Mouse (Mus musculus) hindbrain, embryonic 15.5 days (tissue): ENCODE measurements around the gene Vcp. TPM values are rescaled to one million over a fixed set of nuclear protein-coding genes. Genes with fewer than 3 reads are reported as not detected.

Experiments
- ATAC-seq: fragments of 200-750 bp; cut with Nextera tagmentation; 2 replicates; pipeline ENCODE4 v1.8.0; 2017; ENCODE audit warnings: low read depth, moderate number of reproducible peaks, moderate TSS enrichment; ENCODE audit not compliant: low FRiP score
- H3K27ac ChIP-seq: fragments of 300-500 bp; sonication (generic); replicated peaks from 2 replicates; pipeline ENCODE4 v1.5.1; 2015; ENCODE audit warnings: mild to moderate bottlenecking, inconsistent platforms
- H3K27me3 ChIP-seq: fragments of 300-500 bp; sonication (generic); 2 replicates; pipeline ENCODE4 v1.6.1; 2015; ENCODE audit warnings: control low read depth, inconsistent platforms
- H3K36me3 ChIP-seq: fragments of 300-500 bp; sonication (generic); 2 replicates; pipeline ENCODE4 v1.6.1; 2015; ENCODE audit warnings: control low read depth, inconsistent platforms
- H3K4me1 ChIP-seq: fragments of 300-500 bp; sonication (generic); replicated peaks from 2 replicates; pipeline ENCODE4 v1.6.1; 2015; ENCODE audit warnings: control low read depth, inconsistent platforms
- H3K4me2 ChIP-seq: fragments of 300-500 bp; sonication (generic); 2 replicates; pipeline ENCODE4 v1.6.1; 2015; ENCODE audit warnings: moderate library complexity, mild to moderate bottlenecking, inconsistent platforms
- H3K4me3 ChIP-seq: fragments of 300-500 bp; sonication (generic); 2 replicates; pipeline ENCODE4 v1.5.1; 2015; ENCODE audit warnings: mild to moderate bottlenecking, inconsistent platforms
- H3K9ac ChIP-seq: fragments of 300-500 bp; sonication (generic); 2 replicates; pipeline ENCODE4 v1.6.1; 2015; ENCODE audit warnings: inconsistent platforms
- H3K9me3 ChIP-seq: fragments of 300-500 bp; sonication (generic); 2 replicates; pipeline ENCODE4 v1.6.1; 2016; ENCODE audit warnings: control low read depth, inconsistent platforms
- WGBS: fragments of 180-500 bp; shearing (Covaris S2); methylation state at CpG from one replicate; pipeline ENCODE4 v1.1.7; 2015; 5-methylcytosine and 5-hydroxymethylcytosine counted together
- polyA plus RNA-seq: library from polyadenylated mRNA; unstranded; fragments of >200 nt; fragmentation: Nextera tagmentation; extraction: Ambion mirVana; gene quantifications from 2 replicates; pipeline ENCODE4 v1.2.1, GENCODE M21; 2015

Vcp gene
- polyA plus RNA-seq, 1 experiment from 2014 or later = 469 TPM

DNA sequence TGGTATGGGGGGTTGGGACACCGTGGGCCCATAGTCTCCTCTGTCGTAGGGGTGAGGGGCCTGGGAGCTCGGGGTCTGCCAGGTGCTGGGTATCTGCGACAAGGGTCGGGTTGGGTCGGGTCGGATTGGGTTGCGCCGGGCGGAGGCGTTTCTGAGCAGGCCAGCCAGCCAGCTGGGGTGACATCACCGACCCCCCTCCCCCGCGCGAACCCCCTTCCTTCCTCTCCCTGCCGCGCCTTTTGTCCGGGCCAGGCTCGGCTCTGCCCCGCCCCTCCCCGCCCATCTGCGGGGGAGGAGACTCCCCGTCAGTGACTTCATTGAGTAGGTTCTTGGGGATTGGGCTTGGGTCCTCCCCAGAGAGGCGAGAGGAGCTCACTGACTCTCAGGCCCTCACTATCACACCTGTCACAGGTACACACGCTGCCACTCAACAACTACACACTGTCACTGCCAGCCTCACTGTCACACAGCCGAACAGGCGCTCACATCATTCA, 50.2 kb downstream of the Vcp start:
- peak overlapping the region; percentile 97 for H3K27ac ChIP-seq
- H3K4me3 ChIP-seq = peak overlapping the region; percentile 76
- peak; percentile 54 for ATAC-seq
- 2% methylated on average over 14 of the region's 27 CpGs for WGBS
- peaks cover 3% of the 10 kb centered on the region; the same call in 1 of the 2 replicates for H3K36me3 ChIP-seq
- H3K4me1 ChIP-seq = peaks cover 87% of the 10 kb centered on the region
- no peaks in the 10 kb centered on the region for H3K27me3 ChIP-seq
- H3K9me3 ChIP-seq = no peaks in the 10 kb centered on the region
- peak overlapping the region; percentile 93 for H3K9ac ChIP-seq
- H3K4me2 ChIP-seq = peak overlapping the region; percentile 76

DNA sequence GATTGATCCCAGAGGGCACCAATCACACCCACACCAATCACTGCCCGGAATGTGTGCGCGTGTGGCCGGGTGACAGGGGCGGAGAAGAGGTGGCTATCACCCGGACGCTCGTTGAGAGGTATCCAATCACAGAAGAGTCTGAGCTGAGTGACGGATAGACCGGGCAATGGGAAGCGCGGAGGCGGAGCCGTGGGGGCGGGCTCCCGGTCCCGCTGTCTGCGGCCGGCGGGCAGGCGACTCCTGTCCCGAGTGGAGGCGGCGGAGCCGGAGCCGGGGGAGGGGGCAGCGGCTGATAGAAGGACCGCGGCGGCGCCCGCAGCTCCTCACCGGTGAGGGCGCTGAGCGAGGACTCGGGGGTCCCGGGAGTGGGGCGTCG, 50.6 kb downstream of the Vcp start, which contains the start of gene Dnajb5:
TSS of gene Dnajb5 (plus strand) at position 139 of the 376 bp plus-strand sequence.
- Histone ChIP-seq H3K27me3 (no peaks in the 10 kb centered on the region), H3K27ac (peak within 1 kb of the TSS; percentile 97), H3K4me2 (peak within 1 kb of the TSS; percentile 76), H3K4me3 (peak within 1 kb of the TSS; percentile 76), H3K36me3 (no peaks in the 10 kb centered on the region), H3K9me3 (no peaks in the 10 kb centered on the region), H3K4me1 (peaks cover 82% of the 10 kb centered on the region), H3K9ac (peak within 1 kb of the TSS; percentile 93)
- ATAC-seq = peak; percentile 95
- under 1% methylated on average over 37 of the region's 39 CpGs for WGBS

DNA sequence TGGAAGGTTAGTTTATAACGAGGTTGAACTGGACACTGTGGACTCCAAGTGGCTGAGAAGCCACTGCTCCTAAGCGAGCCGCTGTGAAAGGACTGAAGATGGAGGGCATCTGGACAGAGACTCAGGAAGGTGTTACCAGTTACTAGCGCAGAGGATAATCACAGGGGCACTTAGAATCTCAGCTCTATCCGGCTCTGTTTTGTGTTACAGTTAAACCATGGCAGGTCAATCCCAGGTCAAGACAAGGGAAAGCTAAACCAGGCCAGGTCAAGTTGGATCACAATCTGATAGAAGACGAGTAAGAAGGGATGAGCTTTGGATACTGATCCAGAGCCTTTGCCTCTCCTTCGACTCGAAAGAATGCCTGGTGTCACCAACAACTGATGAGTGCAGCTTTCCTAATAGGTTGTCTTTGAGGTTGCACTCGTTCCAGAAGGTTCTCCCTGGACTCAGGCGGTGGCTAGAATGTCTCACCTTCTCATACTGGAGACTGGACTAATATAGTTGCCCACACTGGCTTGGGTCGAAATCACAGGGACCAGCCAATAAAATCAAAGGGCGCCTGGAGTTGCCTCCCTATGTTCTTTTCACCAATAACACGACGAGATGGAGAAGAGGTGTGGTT, 51.1 kb downstream of the Vcp start:
- Histone ChIP-seq H3K27me3 (no peaks in the 10 kb centered on the region), H3K4me1 (peaks cover 77% of the 10 kb centered on the region), H3K4me2 (peak overlapping the region; percentile 76), H3K27ac (peak overlapping the region; percentile 97), H3K36me3 (no peaks in the 10 kb centered on the region), H3K9me3 (no peaks in the 10 kb centered on the region), H3K9ac (peak overlapping the region; percentile 25), H3K4me3 (peak overlapping the region; percentile 76)
- ATAC-seq = no peak
- WGBS = 15% methylated on average over 14 of the region's 14 CpGs

DNA sequence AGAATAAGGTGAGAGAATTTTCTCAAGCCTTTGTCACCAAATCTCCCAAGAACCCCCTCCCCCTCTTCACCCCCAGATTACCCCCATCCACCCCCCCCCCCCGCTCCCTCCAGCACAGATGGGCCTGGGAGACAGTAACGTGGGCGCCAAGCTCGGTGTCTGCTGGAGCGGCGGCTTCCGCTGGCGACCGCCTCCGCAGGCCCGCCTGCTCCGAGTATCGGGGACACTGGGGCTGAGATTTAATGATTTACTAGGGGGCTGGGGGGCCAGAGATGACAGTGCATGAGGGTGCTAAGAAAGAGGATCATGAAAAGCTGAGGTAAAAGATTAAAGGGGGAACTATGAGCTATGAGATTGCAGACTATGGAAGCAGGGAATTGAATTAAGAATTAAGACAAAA, 51.8 kb downstream of the Vcp start:
- Histone ChIP-seq H3K9me3 (no peaks in the 10 kb centered on the region), H3K4me3 (no peak overlapping the region), H3K9ac (no peak overlapping the region), H3K27me3 (no peaks in the 10 kb centered on the region), H3K4me1 (peaks cover 71% of the 10 kb centered on the region), H3K4me2 (peak overlapping the region; percentile 76; the same call in 1 of the 2 replicates), H3K27ac (peak overlapping the region; percentile 97), H3K36me3 (no peaks in the 10 kb centered on the region)
- ATAC-seq = no peak
- 24% methylated on average over 13 of the region's 13 CpGs for WGBS

DNA sequence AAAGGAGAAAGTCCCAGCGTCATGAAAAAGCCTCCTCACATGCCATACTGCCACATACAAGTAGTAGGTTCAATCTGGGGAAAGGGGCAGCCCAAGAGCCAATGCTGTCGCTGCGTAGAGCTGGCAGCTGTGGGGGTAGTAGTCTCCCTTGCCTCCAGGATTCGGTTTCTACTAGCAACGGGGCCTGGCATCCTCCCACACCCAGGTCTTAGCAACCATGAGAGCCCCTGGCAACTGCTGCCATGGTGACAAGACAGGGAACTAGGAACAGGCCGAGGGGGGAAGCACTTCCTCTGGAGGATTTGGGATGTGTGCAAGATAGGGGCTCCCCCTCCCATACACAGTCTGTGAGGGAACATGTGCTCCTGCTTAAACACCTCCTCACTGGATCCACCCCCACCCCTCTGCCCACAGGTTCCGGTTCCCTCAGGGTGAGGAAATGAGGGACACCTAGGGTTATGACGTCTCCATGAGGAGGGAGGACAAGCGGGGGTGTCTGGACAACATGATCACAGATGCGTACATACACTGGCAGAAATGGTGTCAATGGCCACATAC, 53.5 kb downstream of the Vcp start:
- ATAC-seq = peak; percentile 19
- WGBS = 22% methylated on average over 10 of the region's 10 CpGs
- Histone ChIP-seq H3K36me3 (no peaks in the 10 kb centered on the region), H3K27me3 (no peaks in the 10 kb centered on the region), H3K27ac (peak overlapping the region; percentile 81), H3K4me3 (no peak overlapping the region), H3K4me2 (peak overlapping the region; percentile 36), H3K9ac (no peak overlapping the region), H3K9me3 (no peaks in the 10 kb centered on the region), H3K4me1 (peaks cover 54% of the 10 kb centered on the region)

DNA sequence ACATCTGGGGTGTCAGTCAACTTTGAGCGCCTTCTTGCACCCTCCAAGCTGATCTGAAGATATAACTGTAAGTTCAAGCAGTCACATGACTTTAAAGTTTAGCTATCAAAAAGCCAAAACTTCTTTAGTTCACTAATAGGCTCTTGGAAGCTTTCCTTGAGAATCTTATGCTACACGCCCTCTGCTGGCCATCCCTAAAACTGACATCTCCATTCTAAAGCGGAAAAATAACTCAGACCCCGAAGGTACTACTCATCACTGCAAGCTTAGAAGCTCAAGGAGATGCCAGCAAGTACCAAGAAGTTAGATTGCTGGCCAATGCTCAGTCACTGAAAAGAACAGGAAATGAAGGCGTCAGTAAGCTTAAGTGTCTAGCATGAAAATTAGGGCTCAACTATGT, 54.4 kb downstream of the Vcp start:
- Histone ChIP-seq H3K27me3 (no peaks in the 10 kb centered on the region), H3K4me2 (peak overlapping the region; percentile 36), H3K9ac (no peak overlapping the region), H3K4me1 (peaks cover 45% of the 10 kb centered on the region), H3K27ac (peak overlapping the region; percentile 81), H3K36me3 (no peaks in the 10 kb centered on the region), H3K4me3 (no peak overlapping the region), H3K9me3 (no peaks in the 10 kb centered on the region)
- no peak for ATAC-seq
- 2% methylated on average over 5 of the region's 5 CpGs for WGBS

DNA sequence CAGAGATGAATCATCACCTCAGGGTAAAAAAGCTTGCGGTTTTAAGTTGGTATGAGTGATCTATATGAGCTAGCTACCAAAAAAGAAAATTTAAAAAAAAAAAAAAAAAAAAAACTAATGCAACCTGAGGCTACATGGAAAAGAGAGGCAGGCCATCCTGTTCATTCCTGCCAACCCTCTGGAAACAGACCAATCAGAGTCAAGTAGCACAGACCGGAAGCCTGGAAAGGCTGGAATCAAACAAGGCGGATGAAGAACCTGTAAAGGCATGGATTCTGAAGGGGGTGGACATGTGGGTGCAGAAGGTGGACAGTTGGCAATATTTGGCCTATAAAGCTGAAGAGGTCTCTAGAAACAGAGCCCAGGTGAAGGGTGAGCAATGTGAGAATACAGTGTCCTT, 54.9 kb downstream of the Vcp start:
- no peak overlapping the region for H3K4me2 ChIP-seq
- H3K4me1 ChIP-seq = peaks cover 41% of the 10 kb centered on the region
- no peak for ATAC-seq
- no peak overlapping the region for H3K4me3 ChIP-seq
- peaks cover 3% of the 10 kb centered on the region; the same call in 1 of the 2 replicates for H3K36me3 ChIP-seq
- H3K9ac ChIP-seq = no peak overlapping the region
- 84% methylated on average over 3 of the region's 3 CpGs for WGBS
- no peak overlapping the region; the same call in 1 of the 2 replicates for H3K27ac ChIP-seq
- H3K9me3 ChIP-seq = no peaks in the 10 kb centered on the region
- H3K27me3 ChIP-seq = no peaks in the 10 kb centered on the region

DNA sequence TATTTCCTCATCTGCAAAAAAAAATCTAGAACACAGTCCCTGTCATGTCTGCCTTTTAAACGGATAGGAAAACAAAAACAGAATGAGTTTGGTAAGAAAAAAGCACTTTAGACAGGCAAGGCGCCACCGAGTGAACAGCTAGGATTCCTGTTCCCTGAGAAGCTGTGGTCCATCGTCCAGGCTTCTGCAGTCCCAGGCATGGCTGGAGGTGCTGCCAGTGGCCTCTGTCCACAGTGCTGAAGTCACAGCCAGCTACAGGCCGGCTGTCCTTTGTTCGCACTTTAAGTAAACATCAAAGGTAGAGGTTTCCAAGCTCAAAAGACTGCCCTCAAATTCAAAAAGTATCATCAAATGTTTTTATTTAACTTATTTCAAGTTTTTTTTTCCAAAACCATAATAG, 55.3 kb downstream of the Vcp start:
- Histone ChIP-seq H3K9me3 (no peaks in the 10 kb centered on the region), H3K27me3 (no peaks in the 10 kb centered on the region), H3K4me3 (no peak overlapping the region), H3K4me2 (no peak overlapping the region), H3K27ac (no peak overlapping the region), H3K4me1 (peaks cover 39% of the 10 kb centered on the region), H3K9ac (no peak overlapping the region), H3K36me3 (peaks cover 7% of the 10 kb centered on the region; the same call in 1 of the 2 replicates)
- 19% methylated on average over 6 of the region's 6 CpGs for WGBS
- ATAC-seq = no peak

DNA sequence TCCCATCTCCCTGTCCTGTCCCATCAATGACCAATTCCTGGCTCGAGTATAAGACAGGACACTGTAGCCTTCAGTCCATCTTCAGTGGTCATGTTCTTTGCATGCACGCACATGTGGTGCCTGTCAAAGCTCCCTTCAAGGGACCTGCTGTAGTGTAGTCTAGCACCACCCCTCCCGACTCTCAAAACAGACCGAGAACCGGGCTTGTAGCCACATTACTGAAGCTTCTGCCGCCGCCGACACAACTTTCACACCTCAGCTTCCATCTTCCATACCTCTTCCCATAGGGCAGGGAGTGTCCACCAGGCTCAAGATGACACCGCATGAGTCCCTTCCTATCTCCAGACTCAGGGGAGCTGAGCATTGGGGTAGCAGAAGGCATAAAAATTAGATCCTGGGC, 56.1 kb downstream of the Vcp start:
- H3K36me3 ChIP-seq = peaks cover 15% of the 10 kb centered on the region
- no peak overlapping the region for H3K9ac ChIP-seq
- H3K27me3 ChIP-seq = no peaks in the 10 kb centered on the region
- H3K9me3 ChIP-seq = no peaks in the 10 kb centered on the region
- ATAC-seq = no peak
- no peak overlapping the region for H3K4me3 ChIP-seq
- peaks cover 37% of the 10 kb centered on the region for H3K4me1 ChIP-seq
- 89% methylated on average over 9 of the region's 9 CpGs for WGBS
- no peak overlapping the region for H3K4me2 ChIP-seq
- H3K27ac ChIP-seq = no peak overlapping the region

DNA sequence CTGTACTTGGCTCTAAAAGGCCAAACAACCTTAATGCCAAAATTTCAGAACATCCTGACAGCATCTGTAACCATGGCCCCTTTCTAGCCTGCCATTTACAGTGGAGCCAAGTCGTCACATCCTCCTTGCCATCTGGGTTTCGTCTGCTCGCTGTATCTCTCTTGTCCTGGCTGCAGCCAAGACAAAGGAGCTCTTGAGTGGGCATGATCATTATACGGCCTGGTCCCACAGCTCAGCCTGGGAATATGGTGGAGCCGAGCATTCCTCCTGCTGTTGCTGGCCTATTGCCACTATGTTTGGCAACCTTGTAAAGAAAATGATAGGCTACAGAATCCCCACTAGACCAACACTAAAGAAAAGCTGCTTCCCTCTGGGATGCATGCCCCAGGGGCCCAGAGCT, 57.0 kb downstream of the Vcp start:
- no peak for ATAC-seq
- no peak overlapping the region for H3K27ac ChIP-seq
- H3K4me1 ChIP-seq = peaks cover 28% of the 10 kb centered on the region
- H3K4me2 ChIP-seq = no peak overlapping the region
- no peak overlapping the region for H3K9ac ChIP-seq
- peaks cover 18% of the 10 kb centered on the region for H3K36me3 ChIP-seq
- no peak overlapping the region for H3K4me3 ChIP-seq
- H3K9me3 ChIP-seq = no peaks in the 10 kb centered on the region
- WGBS = 54% methylated on average over 5 of the region's 5 CpGs
- H3K27me3 ChIP-seq = no peaks in the 10 kb centered on the region

DNA sequence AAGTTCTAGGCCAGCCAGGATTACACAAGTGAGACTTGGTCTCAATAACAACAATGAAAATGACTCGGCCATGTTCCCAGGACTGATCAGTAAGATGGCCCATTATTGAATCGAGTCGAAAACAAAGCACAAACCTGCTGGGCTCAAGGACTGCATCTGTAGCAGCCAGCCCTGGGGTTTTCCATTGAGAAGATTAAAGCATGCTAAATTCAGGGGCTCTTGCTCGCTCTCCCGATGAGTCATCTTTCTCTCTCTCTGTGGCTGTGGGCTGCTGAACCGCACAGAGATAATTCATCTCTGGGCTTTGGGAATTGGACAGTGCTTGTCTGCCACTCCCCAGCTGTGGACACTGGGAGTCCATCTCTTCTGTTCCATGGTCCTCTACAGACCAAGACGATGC, 58.9 kb downstream of the Vcp start:
- H3K4me3 ChIP-seq = no peak overlapping the region
- H3K27me3 ChIP-seq = no peaks in the 10 kb centered on the region
- H3K36me3 ChIP-seq = peaks cover 25% of the 10 kb centered on the region
- H3K9me3 ChIP-seq = no peaks in the 10 kb centered on the region
- peaks cover 9% of the 10 kb centered on the region for H3K4me1 ChIP-seq
- WGBS = 72% methylated on average over 7 of the region's 7 CpGs
- no peak overlapping the region for H3K4me2 ChIP-seq
- ATAC-seq = no peak
- H3K9ac ChIP-seq = no peak overlapping the region
- H3K27ac ChIP-seq = no peak overlapping the region

DNA sequence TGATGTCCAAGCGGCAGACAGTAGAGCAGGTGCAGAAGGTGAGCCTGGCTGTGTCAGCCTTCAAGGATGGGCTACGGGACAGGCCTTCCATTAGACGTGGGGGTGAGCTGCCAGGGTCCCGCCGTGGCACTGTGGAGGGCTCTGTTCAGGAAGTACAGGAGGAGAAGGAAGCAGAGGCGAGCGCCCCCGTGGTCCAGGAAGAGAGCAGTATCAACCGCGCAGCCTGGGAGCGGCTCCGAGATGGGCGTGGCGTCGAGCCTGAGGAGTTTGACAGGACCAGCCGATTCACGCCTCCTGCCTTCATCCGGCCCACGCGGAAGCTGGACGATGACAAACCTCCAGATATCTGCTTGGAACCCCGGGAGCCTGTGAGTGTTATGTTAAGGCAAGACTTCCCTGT, 66.7 kb downstream of the Vcp start:
- H3K4me3 ChIP-seq = no peak overlapping the region
- no peak for ATAC-seq

More for the DNA sequence above, 66.7 kb downstream of the Vcp start:
- no peak overlapping the region for H3K9ac ChIP-seq
- 0 out of 2 replicates have a peak, but pooled peaks cover 4% of the 10 kb centered on the region for H3K4me1 ChIP-seq
- no peaks in the 10 kb centered on the region for H3K27me3 ChIP-seq
- no peak overlapping the region for H3K27ac ChIP-seq
- peak overlapping the region; percentile 33 for H3K4me2 ChIP-seq
- WGBS = 9% methylated on average over 22 of the region's 22 CpGs
- H3K36me3 ChIP-seq = peaks cover 12% of the 10 kb centered on the region
- no peaks in the 10 kb centered on the region for H3K9me3 ChIP-seq
